Mouse (Mus musculus) MEL (cell line): ENCODE results near the gene Gpr143.
"Not testable (repeated sequence)": the region's sequence is repeated elsewhere in the genome, so short reads cannot be mapped to it uniquely, and the experiment has no call there.

Experiments
- CHD1 ChIP-seq: IDR thresholded peaks from 2 replicates; pipeline ENCODE4 v1.6.1; 2012; ENCODE audit warnings: low read depth, mild to moderate bottlenecking, inconsistent platforms, low read length, improper control_type of control experiment
- CTCF ChIP-seq, 3 experiments: IDR thresholded peaks in 2 of 3; conservative IDR thresholded peaks in 1 of 3; 2 replicates each; pipeline ENCODE4 v1.5.1; 2011 to 2012; ENCODE audit warnings: low read length in 3 of 3, low read depth in 2 of 3, mild to moderate bottlenecking in 2 of 3, improper control_type of control experiment in 1 of 3, inconsistent platforms in 1 of 3, mixed read lengths in 1 of 3, moderate library complexity in 1 of 3; ENCODE audit not compliant: control insufficient read depth in 1 of 3, insufficient read depth in 1 of 3, poor library complexity in 1 of 3, severe bottlenecking in 1 of 3
- E2F4 ChIP-seq: IDR thresholded peaks from 2 replicates; pipeline ENCODE4 v1.6.1; 2011; ENCODE audit warnings: low read depth, low read length, improper control_type of control experiment, borderline replicate concordance
- MXI1 ChIP-seq: IDR thresholded peaks from 2 replicates; pipeline ENCODE4 v1.6.1; 2011; ENCODE audit warnings: mild to moderate bottlenecking, low read depth, low read length, improper control_type of control experiment
- POLR2A ChIP-seq, 2 experiments: IDR thresholded peaks; 2 replicates each; pipeline ENCODE4 v1.6.1; 2011 to 2012; ENCODE audit warnings: low read length in 2 of 2, mild to moderate bottlenecking in 2 of 2, control low read depth in 1 of 2, improper control_type of control experiment in 1 of 2, low read depth in 1 of 2, moderate library complexity in 1 of 2; ENCODE audit not compliant: control insufficient read depth in 1 of 2, insufficient read depth in 1 of 2, poor library complexity in 1 of 2
- POLR2AphosphoS5 ChIP-seq: IDR thresholded peaks from 2 replicates; pipeline ENCODE4 v1.6.1; 2012; ENCODE audit warnings: low read depth, borderline replicate concordance, mild to moderate bottlenecking, inconsistent platforms, low read length, moderate library complexity, mixed read lengths
- SIN3A ChIP-seq: IDR thresholded peaks from 2 replicates; pipeline ENCODE4 v1.6.1; 2012; ENCODE audit warnings: low read length, improper control_type of control experiment, inconsistent platforms
- TBP ChIP-seq: IDR thresholded peaks from 2 replicates; pipeline ENCODE4 v1.8.0; 2011; ENCODE audit warnings: low read depth, low read length, improper control_type of control experiment
- TCF12 ChIP-seq: IDR thresholded peaks from 2 replicates; pipeline ENCODE4 v1.6.1; 2014; ENCODE audit warnings: low read depth, mild to moderate bottlenecking, inconsistent platforms, low read length, improper control_type of control experiment, moderate library complexity
- UBTF ChIP-seq: IDR thresholded peaks from 2 replicates; pipeline ENCODE4 v1.6.1; 2012; ENCODE audit warnings: low read depth, mild to moderate bottlenecking, inconsistent platforms, low read length, improper control_type of control experiment, moderate library complexity, borderline replicate concordance; ENCODE audit not compliant: insufficient read depth
- ZKSCAN1 ChIP-seq: IDR thresholded peaks from 2 replicates; pipeline ENCODE4 v1.6.1; 2012; ENCODE audit warnings: low read depth, mild to moderate bottlenecking, inconsistent platforms, low read length, improper control_type of control experiment, moderate library complexity

- not testable (repeated sequence) for TF ChIP-seq ZKSCAN1; POLR2AphosphoS5; UBTF; POLR2A (IDR thresholded peaks at IDR 0.05; ENCODE audit: control insufficient read depth in 1 of 2, insufficient read depth in 1 of 2, low read depth in 1 of 2, low read length in 2 of 2, poor library complexity in 1 of 2); TBP; E2F4; TCF12; CTCF (IDR thresholded peaks at IDR 0.05 in 2 of 3, conservative IDR thresholded peaks at IDR 0.05 in 1 of 3; ENCODE audit: control insufficient read depth in 1 of 3, insufficient read depth in 1 of 3, low read depth in 2 of 3, low read length in 3 of 3, poor library complexity in 1 of 3, severe bottlenecking in 1 of 3); CHD1; MXI1; SIN3A
Measured at GRCm38 (mm10) chrX:152831003-152831550, 49.4 kb downstream of the Gpr143 start.
